Mouse (Mus musculus) neural tube, embryonic 11.5 days (tissue): ENCODE measurements around the gene Zfand3. TPM values are rescaled to one million over a fixed set of nuclear protein-coding genes. Genes with fewer than 3 reads are reported as not detected.

ENCODE experiments used
- ATAC-seq: fragments of 200-750 bp; cut with Nextera tagmentation; 2 replicates; pipeline ENCODE4 v1.8.0; 2017; ENCODE audit warnings: moderate number of reproducible peaks, mild to moderate bottlenecking, moderate TSS enrichment, moderate library complexity; ENCODE audit not compliant: insufficient read depth, low FRiP score, low TSS enrichment
- DNase-seq: peaks from one replicate; pipeline ENCODE4 v3.0.0-alpha.2; 2015; ENCODE audit warnings: low spot score
- H3K27ac ChIP-seq: fragments of 300-500 bp; sonication (generic); 2 replicates; pipeline ENCODE4 v1.5.1; 2014; ENCODE audit warnings: low read depth, mild to moderate bottlenecking, low read length
- H3K27me3 ChIP-seq: fragments of 300-500 bp; sonication (generic); 2 replicates; pipeline ENCODE4 v1.6.1; 2014; ENCODE audit warnings: mild to moderate bottlenecking, low read length, mixed read lengths; ENCODE audit not compliant: control insufficient read depth, insufficient read depth
- H3K36me3 ChIP-seq: fragments of 300-500 bp; sonication (generic); 2 replicates; pipeline ENCODE4 v1.6.1; 2014; ENCODE audit warnings: mild to moderate bottlenecking, low read length, moderate library complexity, mixed read lengths; ENCODE audit not compliant: control insufficient read depth, insufficient read depth
- H3K4me1 ChIP-seq: fragments of 300-500 bp; sonication (generic); 2 replicates; pipeline ENCODE4 v1.6.1; 2014; ENCODE audit warnings: low read length, mixed read lengths; ENCODE audit not compliant: control insufficient read depth, insufficient read depth
- H3K4me2 ChIP-seq: fragments of 300-500 bp; sonication (generic); 2 replicates; pipeline ENCODE4 v1.6.1; 2014; ENCODE audit warnings: low read depth, mild to moderate bottlenecking, moderate library complexity
- H3K4me3 ChIP-seq: fragments of 300-500 bp; sonication (generic); 2 replicates; pipeline ENCODE4 v1.5.1; 2014; ENCODE audit warnings: low read depth, low read length
- H3K9ac ChIP-seq: fragments of 300-500 bp; sonication (generic); 2 replicates; pipeline ENCODE4 v1.6.1; 2014; ENCODE audit warnings: mild to moderate bottlenecking, low read length
- H3K9me3 ChIP-seq: fragments of 300-500 bp; sonication (generic); 2 replicates; pipeline ENCODE4 v1.6.1; 2016; ENCODE audit warnings: low read length; ENCODE audit not compliant: control insufficient read depth
- WGBS: fragments of 180-500 bp; shearing (Covaris S2); extraction: QIAGEN DNeasy Blood & Tissue Kit; methylation state at CpG from one replicate; pipeline ENCODE4 v1.1.7; 2014; 5-methylcytosine and 5-hydroxymethylcytosine counted together
- polyA plus RNA-seq: library from polyadenylated mRNA; unstranded; fragments of >200 nt; fragmentation: Nextera tagmentation; extraction: Ambion mirVana; gene quantifications from 2 replicates; pipeline ENCODE4 v1.2.1, GENCODE M21; 2014

Zfand3 gene
- polyA plus RNA-seq, 1 experiment from 2014 or later, result 67.0 TPM

DNA sequence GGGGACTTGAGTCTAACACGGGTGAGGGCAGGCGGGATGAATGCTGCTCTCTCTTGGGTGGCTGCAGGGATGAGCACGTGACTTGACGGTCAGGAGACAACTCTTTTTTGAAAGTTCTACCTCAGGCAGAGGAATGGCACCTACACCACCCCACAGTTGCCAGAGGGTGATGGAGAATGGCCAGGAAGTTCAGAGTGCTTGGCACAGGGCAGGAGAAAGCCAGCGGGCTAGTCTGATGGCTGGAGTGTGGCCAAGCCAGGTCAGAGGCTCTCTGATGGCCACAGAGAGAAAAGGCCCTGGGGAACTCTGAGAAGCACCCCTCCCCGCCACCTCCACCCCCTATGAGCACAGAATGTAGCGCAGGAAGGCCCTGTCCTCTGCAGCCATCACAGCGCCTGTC lies 205.7 kb downstream of the Zfand3 start:
- no peak for DNase-seq
- peaks cover 8% of the 10 kb centered on the region for H3K36me3 ChIP-seq
- WGBS, result 95% methylated on average over 8 of the region's 8 CpGs
- H3K4me1 ChIP-seq, result no peaks in the 10 kb centered on the region
- H3K4me2 ChIP-seq, result no peak overlapping the region
- no peaks in the 10 kb centered on the region for H3K9me3 ChIP-seq
- no peak overlapping the region for H3K27ac ChIP-seq
- H3K27me3 ChIP-seq, result no peaks in the 10 kb centered on the region
- H3K9ac ChIP-seq, result no peak overlapping the region
- ATAC-seq, result no peak
- no peak overlapping the region for H3K4me3 ChIP-seq

DNA sequence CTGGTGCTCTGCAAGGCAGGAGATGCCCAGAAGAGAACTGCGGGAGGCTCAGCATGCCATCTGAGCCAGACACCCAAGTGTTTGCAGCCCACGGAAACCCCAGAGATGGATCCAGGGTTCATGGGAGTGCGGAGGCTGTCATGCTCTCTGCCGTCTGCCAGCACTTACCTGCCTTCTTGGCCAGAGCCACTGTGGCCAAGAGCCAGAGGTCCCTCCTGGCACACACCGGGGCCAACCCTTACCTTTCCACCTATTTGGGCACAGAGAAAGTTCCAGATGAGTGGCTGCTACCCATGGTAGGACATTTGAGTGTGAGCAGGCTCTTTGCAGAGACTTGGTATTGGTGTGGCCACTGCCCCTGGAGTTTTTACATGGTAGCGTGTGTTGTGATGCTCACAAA lies 206.4 kb downstream of the Zfand3 start:
- H3K27me3 ChIP-seq, result no peaks in the 10 kb centered on the region
- H3K36me3 ChIP-seq, result peaks cover 8% of the 10 kb centered on the region
- WGBS, result 97% methylated on average over 6 of the region's 6 CpGs
- no peak overlapping the region for H3K27ac ChIP-seq
- H3K4me3 ChIP-seq, result no peak overlapping the region
- H3K4me1 ChIP-seq, result no peaks in the 10 kb centered on the region
- no peak for DNase-seq
- no peaks in the 10 kb centered on the region for H3K9me3 ChIP-seq
- no peak overlapping the region for H3K9ac ChIP-seq
- H3K4me2 ChIP-seq, result no peak overlapping the region
- ATAC-seq, result no peak

DNA sequence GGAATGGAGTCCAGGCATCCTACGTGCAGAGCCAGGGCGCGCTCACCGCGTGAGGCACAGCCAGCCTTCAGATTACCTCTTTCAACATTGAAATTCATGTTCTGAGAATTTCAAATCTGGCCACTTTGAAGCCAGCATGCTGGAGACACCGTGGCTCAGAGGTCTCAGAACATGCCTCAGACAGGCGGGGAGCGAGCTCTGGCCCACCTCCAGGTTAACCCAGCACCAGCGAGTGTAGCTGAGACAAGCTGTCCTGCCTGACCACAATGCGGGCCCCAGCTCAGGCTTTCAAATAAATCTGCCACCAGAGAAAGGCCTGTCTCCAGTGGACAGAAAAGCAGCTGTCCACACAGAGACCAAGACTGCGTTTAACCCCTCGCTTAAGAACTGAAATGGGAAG lies 208.1 kb downstream of the Zfand3 start:
- H3K9ac ChIP-seq, result no peak overlapping the region
- no peaks in the 10 kb centered on the region for H3K9me3 ChIP-seq
- peak overlapping the region; percentile 39; the same call in 1 of the 2 replicates for H3K27ac ChIP-seq
- no peaks in the 10 kb centered on the region; the same call in 1 of the 2 replicates for H3K4me1 ChIP-seq
- peaks cover 7% of the 10 kb centered on the region for H3K36me3 ChIP-seq
- no peak for DNase-seq
- no peak overlapping the region for H3K4me3 ChIP-seq
- no peak for ATAC-seq
- H3K4me2 ChIP-seq, result no peak overlapping the region
- WGBS, result 85% methylated on average over 12 of the region's 12 CpGs
- H3K27me3 ChIP-seq, result no peaks in the 10 kb centered on the region

DNA sequence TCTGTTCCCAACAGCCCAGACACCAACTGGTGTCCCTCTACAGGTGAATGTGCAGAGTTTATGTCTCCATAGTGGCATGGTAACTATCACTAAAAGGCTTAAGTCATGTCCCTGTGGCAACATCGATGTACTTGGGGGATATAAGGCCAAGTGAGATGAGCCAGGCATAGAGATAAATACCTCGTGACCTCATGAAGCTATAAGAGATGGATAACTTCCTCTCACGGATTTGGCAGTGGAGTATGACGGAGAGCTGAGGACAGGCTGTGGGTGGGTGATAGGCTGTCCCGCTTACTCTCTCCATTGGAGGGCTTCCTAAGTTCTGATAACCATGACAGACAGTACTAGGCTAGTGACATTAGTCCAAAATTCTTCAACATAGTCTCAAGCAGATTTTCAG lies 208.8 kb downstream of the Zfand3 start:
- no peaks in the 10 kb centered on the region; the same call in 1 of the 2 replicates for H3K4me1 ChIP-seq
- peaks cover 5% of the 10 kb centered on the region; the same call in 1 of the 2 replicates for H3K36me3 ChIP-seq
- H3K9ac ChIP-seq, result no peak overlapping the region
- H3K27me3 ChIP-seq, result no peaks in the 10 kb centered on the region
- H3K4me3 ChIP-seq, result no peak overlapping the region
- 94% methylated on average over 5 of the region's 5 CpGs for WGBS
- no peaks in the 10 kb centered on the region for H3K9me3 ChIP-seq
- ATAC-seq, result no peak
- H3K4me2 ChIP-seq, result no peak overlapping the region
- DNase-seq, result no peak
- H3K27ac ChIP-seq, result no peak overlapping the region

DNA sequence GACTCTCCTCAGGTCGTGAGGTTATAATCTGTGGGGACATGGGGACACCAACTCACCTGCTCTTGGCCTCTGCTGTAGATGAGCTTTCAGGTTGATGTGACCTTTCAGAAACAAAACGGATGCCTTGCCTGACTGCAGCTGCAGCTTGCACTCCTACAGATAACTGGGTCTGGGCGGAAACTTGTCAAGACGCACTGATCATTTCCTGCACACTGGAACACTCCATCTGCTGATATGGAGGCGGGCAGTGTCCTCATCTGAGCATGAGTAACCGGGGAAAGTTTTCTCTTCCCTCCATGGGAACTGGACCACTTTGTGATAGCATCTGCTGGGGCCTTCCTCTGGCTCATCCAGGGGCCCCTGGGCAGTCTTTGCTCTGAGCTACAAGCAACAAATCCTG lies 209.9 kb downstream of the Zfand3 start:
- H3K27me3 ChIP-seq, result no peaks in the 10 kb centered on the region
- ATAC-seq, result no peak
- WGBS, result 88% methylated on average over 6 of the region's 6 CpGs

DNA sequence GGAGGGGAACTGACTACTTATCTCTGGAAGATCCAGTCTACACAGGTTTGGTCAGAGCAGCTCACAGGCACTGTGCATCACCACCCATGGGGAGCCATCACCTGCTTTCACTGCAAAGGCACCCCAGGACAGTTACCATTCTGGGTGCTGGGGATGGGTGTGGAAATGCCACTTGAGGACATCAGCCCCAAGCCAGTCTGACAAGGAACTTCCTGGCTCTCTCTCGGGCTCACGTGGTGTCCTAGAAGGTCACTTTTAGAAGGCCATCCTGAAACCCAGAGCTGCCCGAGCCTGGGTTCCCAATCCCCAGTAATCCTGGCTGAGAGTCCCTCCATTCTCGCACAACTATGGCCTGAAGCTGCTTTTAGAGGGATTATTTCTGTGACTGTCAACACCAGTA lies 211.2 kb downstream of the Zfand3 start:
- ATAC-seq (no peak), DNase-seq (no peak)
- no peaks in the 10 kb centered on the region for H3K27me3 ChIP-seq
- no peaks in the 10 kb centered on the region for H3K9me3 ChIP-seq
- H3K4me3 ChIP-seq, result no peak overlapping the region
- 81% methylated on average over 4 of the region's 4 CpGs for WGBS
- H3K4me1 ChIP-seq, result no peaks in the 10 kb centered on the region; the same call in 1 of the 2 replicates
- H3K9ac ChIP-seq, result no peak overlapping the region
- H3K36me3 ChIP-seq, result peaks cover 2% of the 10 kb centered on the region; the same call in 1 of the 2 replicates
- no peak overlapping the region for H3K4me2 ChIP-seq
- H3K27ac ChIP-seq, result no peak overlapping the region

More for the DNA sequence above, 209.9 kb downstream of the Zfand3 start:
- Histone ChIP-seq H3K9ac (no peak overlapping the region), H3K36me3 (peaks cover 5% of the 10 kb centered on the region; the same call in 1 of the 2 replicates), H3K27ac (no peak overlapping the region), H3K9me3 (no peaks in the 10 kb centered on the region), H3K4me1 (no peaks in the 10 kb centered on the region; the same call in 1 of the 2 replicates), H3K4me2 (no peak overlapping the region), H3K4me3 (no peak overlapping the region)
- no peak for DNase-seq

DNA sequence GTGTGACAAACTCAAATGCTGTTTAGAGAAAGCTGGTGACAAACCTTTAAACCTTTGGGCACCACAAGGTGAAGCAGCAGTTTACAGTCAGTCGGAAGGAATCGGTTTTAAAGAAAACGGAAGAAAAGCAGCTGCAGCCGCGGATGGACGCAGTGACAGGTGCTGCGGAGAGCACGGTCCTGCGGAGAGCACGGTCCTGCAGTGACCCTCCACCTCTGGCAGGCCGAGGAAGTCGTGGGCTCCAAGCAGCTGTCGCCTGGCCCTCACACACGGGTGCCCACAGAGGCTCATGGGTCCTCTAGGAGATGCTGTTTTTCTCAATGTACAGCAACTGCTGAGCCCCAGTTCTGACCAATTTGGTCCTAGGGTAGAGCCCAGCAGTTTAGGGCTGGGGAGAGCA lies 217.1 kb downstream of the Zfand3 start:
- no peaks in the 10 kb centered on the region for H3K27me3 ChIP-seq
- H3K4me2 ChIP-seq, result no peak overlapping the region
- no peaks in the 10 kb centered on the region; the same call in 1 of the 2 replicates for H3K36me3 ChIP-seq
- DNase-seq (no peak), ATAC-seq (no peak)
- 73% methylated on average over 14 of the region's 14 CpGs for WGBS
- no peak overlapping the region for H3K4me3 ChIP-seq
- H3K27ac ChIP-seq, result no peak overlapping the region
- no peaks in the 10 kb centered on the region for H3K9me3 ChIP-seq
- H3K9ac ChIP-seq, result no peak overlapping the region
- peaks cover 4% of the 10 kb centered on the region for H3K4me1 ChIP-seq

DNA sequence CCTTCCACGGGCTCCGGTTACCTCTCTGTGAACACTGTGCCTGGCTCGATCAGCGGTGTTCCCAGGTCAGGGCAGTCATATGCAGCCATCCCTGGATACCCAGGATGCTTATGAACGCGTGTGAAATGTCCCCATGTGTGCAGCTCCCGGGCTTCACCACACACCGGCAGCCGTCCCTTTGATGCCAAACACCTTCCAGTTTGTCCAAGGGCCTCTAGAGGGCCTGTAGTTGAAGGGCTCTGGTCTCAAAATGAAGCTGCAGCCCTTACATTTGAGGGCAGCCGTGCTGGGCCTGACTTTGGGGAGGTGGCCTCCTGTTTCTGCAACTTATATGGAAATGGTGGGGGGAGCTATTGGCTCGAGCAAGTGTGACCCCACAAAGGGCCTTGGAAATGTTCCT lies 217.8 kb downstream of the Zfand3 start:
- no peak for ATAC-seq
- no peaks in the 10 kb centered on the region for H3K9me3 ChIP-seq
- 63% methylated on average over 11 of the region's 11 CpGs for WGBS
- no peak overlapping the region for H3K27ac ChIP-seq
- no peak for DNase-seq
- H3K27me3 ChIP-seq, result no peaks in the 10 kb centered on the region
- no peaks in the 10 kb centered on the region; the same call in 1 of the 2 replicates for H3K36me3 ChIP-seq
- H3K4me2 ChIP-seq, result no peak overlapping the region
- H3K4me1 ChIP-seq, result peaks cover 4% of the 10 kb centered on the region
- no peak overlapping the region for H3K9ac ChIP-seq
- H3K4me3 ChIP-seq, result no peak overlapping the region

DNA sequence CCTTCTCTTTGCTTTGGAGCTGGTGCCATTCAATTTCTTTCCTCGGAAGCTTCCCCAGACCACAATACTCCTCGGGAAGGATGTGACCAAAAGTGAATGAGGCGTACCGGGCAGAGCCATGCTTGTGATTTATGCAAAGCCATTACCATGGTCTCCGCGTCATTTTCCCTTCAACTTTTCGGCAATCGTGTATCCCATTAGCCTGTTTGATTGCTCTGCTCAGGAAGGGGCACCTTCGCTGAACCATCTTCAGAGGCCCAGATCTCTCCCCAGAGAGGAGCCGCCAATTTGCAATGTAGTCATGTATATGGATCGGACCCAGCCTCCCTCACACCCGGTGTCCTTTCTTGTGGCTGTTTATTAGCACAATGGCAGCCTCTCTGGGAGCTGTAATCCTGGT lies 218.3 kb downstream of the Zfand3 start:
- WGBS, result 48% methylated on average over 12 of the region's 12 CpGs
- Histone ChIP-seq H3K4me2 (no peak overlapping the region), H3K4me3 (no peak overlapping the region), H3K27me3 (no peaks in the 10 kb centered on the region), H3K4me1 (peaks cover 4% of the 10 kb centered on the region), H3K27ac (no peak overlapping the region), H3K9me3 (no peaks in the 10 kb centered on the region), H3K9ac (no peak overlapping the region), H3K36me3 (no peaks in the 10 kb centered on the region; the same call in 1 of the 2 replicates)
- DNase-seq (no peak), ATAC-seq (no peak)
